Mouse (Mus musculus): ENCODE results near the gene Zfp790.

The Zfp790 gene

DNA sequence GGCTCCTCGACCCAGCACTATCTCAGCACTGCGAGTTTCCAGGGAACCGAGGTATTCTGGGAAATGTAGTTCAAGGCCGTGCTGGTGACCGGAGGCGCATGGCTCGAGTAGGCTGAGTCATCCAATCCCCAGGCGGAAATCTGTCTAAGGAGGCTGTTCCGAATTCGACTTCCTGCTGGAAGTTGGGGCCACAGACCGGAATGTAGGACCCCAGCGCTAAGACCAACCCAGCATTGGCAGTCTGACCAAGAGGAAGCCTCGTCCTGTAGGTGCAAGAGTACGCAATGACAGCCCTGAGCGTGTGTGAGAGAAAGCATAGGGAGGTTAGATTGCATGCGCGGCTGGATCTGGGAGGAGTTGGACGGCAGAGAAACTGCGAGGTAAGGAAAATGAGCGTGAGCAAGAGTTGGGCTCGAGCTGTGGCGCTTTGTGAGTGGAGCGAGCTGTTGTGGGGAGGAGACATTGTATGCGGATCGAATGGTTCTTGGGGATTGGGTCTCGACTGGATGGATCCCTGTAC, at the start of gene Zfp790:
Gene Zfp790, plus strand, starts transcription at position 205 of the 520 bp plus-strand sequence.
- DNase-seq: peak; percentile 76 to 84

DNA sequence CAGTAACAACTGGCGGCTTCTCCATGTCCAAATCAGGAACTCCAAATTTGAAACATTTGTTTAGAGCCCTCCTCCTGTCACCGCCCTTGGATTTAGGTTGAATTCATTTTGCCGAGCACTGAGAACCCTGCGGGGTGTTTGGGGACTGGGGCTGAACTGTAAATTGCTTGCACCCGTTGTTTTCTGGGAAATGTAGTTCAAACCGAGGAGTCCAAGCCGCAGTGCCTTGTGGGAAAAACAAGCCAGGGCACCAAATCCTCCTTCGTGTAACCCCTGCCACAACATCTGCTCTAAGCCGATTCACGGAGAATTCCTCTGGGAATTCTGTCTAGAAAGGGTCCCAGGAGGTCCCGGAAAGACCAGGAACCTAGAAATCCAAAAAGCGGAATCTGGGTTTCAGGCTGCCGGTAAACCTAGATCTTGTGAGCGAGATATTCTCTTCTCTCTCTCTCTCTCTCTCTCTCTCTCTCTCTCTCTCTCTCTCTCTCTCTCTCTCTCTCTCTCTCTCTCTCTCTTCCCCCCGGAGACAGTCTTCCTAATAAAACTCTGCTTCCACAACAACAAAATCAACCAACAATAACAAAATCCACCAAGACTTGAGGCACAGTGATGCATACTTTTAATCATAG, 48.7 kb upstream of the Zfp790 start:
- DNase-seq: peak; percentile 75 to 80

DNA sequence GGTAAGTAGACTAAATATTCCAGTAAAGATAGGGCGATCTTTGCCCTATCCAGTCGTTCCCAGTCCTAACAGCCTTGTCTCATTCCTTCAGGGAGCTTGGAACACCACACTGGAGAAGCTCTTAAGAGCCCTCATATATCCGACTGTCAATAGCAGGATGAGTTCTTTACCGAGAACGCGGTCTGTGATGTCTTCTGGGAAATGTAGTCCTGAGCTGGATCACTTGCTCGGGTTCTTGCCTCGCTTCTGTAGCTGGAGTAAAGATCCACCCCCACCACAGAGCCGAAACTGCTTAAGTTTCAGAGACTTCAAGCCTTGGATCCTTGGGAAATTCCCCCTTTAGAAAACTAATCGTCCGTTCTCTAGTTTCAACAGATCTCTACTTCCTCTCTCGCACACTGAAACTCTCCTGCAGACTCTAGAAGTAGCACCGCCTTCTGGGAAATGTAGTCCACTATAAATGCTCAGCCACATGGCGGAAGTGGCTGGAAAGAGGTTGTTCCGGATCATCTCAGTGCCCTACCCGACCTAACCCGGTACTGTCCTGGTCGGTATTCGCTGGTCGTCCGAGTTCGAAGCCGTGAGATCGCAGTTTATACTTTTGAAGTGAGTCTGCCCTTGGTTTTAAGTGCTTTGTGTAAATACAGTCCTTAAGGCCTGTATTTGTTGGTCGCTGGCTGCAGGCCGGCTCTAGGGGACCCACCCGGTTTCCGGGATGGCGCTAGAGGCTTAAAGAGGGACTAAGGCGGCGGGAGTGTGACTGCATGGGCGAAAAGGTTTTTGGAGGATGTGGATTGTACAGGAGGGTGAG, 47.6 kb upstream of the Zfp790 start, which contains the start of gene Zfp84:
Gene Zfp84, plus strand, starts transcription at position 463 of the 811 bp plus-strand sequence.
- DNase-seq: peak; percentile 83 to 86

DNA sequence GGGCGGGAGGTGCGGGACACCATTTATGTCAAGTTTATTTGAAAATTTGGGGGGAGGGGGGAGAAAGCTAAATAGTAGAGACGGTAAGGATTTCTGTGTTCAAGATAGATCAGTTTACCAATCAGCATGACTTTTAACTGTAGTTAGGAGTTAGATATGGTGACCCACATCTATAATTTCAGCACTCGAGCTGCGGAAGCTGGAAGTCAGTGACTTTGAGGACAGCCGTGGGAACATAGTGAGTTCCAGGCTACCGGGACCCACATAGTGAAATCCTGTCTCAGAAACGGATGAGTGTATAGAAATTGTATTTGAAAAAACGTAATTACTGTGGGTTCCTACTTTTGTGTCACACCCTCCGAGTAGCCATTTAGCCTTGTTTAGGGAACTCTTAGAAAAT, 46.9 kb upstream of the Zfp790 start:
- DNase-seq: no peak

DNA sequence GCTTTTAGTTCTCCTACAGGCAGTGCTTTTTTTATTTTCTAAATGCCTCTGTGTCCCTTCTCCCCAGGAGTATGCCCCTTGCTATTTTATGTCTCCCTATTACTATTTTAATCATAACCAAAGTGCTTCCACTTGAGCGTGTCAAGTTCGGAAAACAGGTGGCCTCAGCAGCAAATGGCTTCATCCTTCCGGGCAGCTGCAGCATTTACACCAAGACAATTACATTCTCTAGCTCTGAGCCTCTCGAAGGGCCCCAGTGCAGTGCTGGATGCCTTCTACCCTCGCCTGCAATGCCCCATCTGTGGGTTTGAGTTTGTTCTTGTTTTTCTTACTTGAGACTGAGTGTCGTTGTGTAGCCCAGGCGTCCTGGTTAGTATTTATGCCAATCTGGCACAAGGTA, 42.4 kb upstream of the Zfp790 start:
- no peak for DNase-seq

DNA sequence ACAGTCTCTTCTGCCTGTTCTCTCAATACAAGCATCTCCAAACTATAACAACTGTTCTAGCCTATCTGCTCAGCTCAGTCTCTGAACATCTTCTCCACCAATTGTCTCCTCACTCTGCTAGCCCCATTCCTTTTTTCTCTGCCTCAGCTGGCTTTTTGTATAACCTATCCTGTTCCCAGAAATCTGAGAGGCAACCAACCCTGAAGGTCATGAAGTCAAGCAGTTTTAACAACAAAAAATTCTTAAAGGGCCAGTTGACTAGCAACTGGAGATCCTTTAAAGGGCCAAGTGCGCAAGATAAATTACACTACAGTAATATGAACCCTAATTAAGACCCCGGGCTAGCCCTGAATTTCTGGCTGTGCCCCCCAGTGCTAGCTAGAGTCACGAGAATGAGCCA, 41.5 kb upstream of the Zfp790 start:
- DNase-seq: no peak

DNA sequence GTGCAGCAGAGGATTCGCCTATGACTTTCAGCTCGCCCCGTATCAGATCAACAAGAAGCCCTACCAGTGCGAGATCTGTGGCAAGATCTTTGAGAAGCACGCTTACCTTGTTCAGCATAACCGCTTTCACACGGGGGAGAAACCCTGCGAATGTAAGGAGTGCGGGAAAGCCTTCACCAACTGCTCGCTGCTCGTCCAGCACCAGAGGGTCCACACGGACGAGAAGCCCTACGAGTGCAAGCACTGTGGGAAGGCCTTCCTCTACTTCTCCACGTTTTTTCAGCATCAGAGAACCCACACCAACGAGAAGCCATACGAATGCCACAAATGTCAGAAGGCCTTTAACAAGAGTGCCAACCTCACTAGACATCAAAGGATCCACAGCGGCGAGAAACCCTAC, 39.3 kb upstream of the Zfp790 start:
- no peak for DNase-seq

DNA sequence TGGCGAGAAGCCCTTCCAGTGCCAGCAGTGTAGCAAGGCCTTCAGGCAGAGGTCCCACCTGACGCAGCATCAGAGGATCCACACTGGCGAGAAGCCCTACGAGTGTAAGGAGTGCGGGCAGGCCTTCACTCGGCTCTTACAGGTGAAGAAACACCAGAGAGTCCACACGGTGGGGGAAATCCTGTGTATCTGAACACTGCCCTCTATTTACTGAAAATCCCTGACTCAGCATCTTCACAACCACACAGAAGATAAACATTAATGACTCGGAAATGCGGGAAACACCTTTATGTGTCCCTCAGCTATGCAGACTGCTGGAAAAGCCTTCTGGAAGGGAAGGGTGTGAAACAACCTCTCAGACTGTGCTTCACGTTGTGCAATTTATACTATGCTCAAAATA, 38.5 kb upstream of the Zfp790 start:
- no peak for DNase-seq

DNA sequence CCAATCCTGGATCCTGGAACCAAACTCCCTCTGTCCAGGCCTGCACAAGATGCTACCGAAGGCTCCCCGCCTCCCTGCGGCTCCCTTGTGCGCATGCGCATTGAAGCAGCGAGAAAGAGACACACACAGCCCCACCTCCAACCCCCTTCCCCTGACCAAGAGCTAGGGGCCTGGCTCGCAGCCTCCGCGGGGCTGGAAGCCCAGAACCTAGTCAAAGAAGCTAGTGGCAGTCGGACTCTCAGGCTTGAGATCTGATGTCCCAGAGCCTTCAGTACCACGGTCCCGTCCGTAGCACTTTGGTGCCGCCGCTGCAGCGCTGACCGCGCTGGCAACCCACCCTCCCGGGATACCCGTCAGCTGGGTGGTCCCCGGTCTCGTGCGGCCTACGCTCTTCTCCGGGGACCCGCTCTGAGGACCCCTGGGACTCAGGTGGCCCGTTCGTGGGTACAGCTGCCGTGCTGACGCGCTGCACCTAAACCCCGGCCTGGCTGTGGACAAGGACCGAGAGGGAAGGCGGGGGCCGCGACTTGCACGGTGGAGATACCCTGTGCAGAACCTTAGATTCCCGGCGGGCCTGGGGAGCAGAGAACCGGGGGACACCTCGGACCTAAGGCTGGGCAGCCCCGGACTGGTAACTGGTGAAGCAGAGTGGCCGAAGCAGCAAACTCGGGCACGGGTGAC, 31.9 kb upstream of the Zfp790 start, which contains the start of gene Zfp30:
Gene Zfp30, plus strand, starts transcription at position 128 of the 681 bp plus-strand sequence.
- peak; percentile 71 to 77 for DNase-seq

DNA sequence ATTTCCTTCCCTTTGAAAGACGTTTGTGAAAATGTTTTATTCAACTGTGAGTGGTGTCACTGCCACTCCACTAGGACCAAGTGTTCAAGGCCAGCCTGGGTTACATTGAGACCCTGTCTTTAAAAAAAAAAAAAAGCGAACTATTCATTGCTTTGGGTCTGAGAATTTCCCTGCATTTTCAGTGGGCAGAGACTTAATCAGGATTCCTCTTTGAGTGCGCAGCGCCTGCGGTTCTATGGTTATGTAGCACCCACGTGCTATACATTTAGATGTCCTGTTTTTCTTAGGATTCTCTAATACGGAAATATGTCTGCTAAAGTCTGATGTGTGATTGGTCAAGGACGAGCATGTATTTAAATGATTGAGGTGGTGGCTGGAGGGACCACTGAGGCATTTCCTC, 30.9 kb upstream of the Zfp790 start:
- no peak for DNase-seq

DNA sequence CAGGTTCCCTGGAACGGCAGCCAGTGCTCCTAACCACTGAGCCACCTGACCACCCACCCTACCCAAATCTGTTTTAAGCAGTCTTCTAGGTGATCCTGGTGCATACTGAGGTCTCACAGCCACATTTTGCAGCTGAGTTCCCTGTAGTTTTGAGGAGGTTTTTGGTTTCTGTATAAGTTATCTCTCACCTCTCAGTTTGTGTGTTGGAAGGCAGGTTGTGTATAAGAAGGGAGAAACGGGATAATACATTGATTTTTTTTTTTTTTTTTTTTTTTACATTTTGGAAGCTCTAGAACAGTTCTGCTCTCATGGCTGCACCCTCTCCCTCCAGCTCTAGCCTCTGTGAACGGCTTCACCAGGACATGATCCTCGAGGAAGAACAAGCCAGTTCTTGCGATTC, 30.0 kb upstream of the Zfp790 start:
- DNase-seq: no peak

DNA sequence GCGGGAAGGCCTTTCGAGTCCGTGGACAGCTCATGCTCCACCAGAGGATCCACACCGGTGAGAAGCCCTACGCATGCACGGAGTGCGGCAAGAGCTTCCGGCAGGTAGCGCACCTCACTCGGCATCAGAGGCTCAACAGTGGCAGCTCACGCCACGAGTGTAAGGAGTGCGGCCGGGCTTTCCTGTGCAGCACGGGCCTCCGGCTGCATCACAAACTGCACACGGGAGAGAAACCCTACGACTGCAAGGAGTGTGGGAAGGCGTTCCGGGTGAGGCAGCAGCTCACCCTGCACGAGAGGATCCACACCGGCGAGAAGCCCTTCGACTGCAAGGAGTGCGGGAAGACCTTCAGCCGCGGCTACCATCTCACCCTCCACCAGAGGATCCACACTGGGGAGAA, 23.0 kb upstream of the Zfp790 start:
- no peak for DNase-seq

DNA sequence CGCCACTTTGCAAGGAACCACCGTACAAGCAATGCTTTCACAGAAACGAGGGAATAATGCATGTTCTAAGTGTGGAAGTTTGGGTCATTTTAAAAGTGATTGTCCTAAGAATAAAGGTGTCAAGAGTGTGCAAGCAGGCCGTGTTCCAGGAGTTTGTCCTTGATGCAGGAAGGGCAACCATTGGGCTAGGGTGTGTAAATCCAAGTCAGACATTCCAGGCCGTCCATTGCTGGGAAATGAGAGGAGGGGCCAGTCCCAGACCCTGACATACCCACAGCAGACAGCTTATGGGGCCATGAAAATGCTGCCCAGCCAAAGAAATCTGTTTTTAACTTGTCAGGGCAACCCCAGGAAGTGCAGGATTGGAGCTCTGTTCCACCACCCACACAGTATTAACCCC, 8.9 kb upstream of the Zfp790 start:
- no peak for DNase-seq

DNA sequence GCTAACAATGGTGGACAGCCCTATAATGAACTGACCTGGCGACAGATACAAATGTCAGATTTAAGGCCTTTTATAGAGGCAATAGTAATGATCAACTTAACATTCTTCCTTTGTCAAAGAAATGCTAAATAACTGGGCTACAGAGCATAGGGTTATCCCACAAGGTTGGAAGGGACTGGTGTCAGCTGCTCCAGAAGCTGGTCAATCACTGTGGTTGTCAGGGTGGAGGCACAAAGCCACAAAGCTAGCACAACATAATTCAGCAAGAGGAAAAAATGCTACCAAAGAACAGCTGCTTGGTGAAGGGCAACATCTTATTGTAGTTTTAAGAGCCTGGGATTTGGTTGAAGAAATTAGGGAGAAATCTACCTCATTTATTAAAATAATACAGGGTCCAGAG, 3.7 kb upstream of the Zfp790 start:
- DNase-seq: no peak

DNA sequence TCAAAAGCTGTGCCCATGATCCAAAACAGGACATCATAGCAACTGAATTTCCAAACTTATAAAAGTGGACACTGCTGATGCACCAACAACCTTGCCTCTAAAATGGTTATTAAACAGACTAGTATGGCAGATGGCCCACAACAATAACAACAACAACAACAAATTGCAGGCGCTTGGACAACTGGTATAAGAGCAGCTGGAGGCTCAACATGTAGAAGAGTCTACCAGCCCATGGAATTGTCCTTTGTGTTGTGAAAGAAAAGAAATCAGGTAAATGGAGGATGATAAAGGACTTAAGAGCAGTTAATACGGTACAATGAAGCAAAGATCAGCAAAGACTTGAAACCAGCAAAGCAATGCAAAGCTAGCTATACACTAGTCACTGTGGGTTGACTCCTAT, 1.5 kb upstream of the Zfp790 start:
- DNase-seq: no peak

DNA sequence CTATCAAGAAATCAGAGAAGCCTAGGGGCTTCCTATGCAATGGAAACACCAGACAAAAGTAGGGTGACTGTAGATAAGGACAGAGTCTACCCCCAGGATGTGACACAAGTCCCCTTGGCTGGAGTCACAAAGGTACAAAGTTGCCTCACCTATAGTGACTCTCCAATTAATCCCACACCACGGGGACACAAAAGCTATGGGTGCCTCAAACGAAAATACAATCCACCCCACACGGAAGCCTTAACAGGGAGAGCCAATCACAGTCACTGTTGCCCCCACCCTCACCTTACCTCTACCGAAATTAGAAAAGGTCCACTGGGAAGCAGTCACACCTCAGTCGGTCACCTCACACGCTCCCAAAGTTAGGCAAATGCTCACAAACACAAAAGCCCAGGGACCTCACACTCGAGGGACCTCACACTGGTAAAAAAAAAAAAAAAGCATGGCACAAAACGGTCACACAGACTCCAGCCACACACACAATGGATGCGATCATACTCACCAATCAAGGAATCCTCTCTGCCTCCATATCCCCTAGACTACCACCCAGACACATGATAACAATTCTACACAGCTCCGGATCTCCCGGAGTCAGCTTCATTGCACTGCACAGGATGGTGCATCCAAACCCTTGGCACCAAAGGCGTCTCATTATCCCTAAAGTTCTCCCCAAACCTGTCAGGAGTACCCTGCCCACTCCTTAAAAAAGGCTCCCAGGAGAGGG, 691 bp upstream of the Zfp790 start:
- DNase-seq: no peak

DNA sequence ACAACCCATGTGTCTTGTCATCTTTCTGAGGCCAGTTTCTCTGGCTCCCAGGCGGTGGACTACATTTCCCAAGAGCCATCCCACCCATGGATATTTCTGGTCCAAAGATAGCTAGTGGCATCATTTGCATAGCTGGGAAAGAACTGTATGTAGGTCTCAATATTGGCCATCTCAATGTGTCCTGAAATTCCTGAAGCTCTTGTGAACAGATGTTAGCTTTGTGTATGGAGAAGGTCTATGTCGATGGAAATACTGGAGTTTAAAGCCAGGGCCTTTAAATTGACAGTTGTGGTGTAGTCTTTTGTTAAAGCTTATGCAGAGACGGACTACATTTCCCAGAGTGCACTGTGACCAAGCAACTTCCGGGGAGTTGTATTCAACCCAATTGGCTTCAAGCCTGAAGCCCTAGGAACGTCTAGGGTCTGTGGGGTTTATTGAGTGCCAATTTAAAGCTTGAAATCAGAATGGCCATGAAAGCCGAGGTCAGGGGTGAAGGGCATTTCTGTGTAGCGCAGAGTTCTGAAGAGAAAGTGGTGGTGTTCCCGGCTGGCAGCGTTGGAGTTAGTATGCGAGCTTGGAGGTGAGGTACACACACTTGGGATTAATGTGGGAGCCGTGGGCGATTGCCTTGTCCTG, 2.8 kb downstream of the Zfp790 start:
- peak; percentile 64 to 67 for DNase-seq

DNA sequence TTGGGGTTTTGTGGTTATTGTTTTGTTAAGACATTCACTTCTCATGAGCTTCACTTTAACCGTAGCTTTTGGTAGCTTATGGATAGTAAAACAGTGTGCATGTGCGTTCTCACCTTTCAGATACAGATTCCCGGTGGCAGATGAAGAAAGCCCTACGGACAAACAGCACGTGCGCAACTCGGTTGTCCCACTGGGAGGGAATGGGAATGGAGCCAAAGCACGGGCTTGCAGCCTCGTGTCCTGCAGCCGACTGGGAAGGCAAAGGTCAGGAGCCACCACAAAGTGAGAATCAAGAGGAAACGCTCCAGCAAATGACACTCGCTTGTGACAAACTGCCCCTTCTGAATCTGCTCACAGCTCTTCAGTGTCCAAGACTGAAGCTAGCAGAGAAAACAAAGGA, 12.1 kb downstream of the Zfp790 start:
- DNase-seq: no peak

DNA sequence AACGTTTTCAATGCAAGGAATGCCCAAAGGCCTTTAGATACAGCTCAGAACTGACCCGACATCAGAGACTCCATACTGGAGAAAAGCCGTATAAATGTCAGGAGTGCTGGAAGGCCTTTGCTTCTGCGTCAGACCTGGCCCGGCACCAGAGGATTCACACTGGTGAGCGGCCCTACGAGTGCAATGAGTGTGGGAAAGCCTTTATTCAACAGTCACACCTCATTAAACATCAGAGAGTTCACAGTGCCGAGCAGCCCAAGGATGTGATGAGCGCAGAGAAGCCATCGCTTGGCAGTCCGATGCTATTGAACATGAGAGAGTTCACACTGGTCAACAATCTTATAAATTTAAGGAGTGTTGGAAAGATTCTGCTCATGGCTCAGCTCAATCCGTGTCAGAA, 13.9 kb downstream of the Zfp790 start:
- DNase-seq: no peak

DNA sequence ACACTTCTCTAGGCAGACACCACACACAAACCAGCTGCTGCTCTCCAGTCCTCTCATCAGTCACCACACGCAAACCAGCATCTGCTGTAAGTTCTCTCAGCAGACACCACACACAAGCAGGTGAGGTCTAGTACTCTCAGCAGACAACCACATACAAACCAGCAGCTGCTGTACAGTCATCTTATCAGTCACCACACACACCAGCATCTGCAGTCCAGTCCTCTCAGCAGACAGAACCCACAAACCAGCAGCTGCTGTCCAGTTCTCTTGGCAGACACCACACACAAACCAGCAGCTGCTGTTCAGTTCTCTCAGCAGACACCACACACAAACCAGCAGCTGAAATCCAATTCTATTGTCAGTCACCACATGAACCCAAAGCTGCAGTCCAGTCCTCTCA, 20.9 kb downstream of the Zfp790 start:
- DNase-seq: no peak

DNA sequence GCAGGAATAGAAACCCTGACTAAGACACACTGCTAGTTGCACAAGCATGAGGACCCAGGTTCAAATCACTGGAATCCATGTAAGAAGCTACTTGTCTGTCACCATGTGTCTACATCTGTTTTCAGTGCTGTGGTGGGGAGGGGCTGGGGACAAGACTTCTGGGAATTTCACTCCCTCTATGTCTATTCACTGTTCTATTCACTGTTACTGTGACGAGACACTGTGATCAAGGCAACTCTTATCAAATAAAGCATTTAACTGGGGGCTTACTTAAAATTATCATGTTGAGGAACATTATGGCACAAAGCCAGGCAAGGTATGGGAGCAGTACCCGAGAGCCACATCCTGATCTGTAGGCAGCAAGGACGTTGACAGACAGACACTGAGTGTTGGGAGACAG, 23.3 kb downstream of the Zfp790 start:
- DNase-seq: no peak

DNA sequence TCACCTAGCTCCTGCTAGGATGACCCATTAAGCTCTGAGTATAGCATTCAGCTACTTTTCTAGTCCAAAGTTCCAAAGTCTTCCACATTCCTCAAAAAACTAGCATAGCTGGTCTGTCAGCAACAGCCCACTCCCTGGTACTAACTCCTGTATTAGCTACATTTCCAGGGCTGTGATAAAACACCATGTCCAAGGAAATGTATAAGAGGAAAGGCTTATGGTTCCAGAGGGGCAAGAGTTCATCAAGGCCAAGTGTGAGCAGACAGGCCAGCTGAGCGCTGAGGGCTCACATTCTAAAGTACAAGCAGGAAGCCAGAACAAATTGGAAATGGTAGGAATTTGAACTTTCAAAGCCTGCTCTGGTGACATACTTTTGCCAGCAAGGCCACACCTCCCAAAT, 26.2 kb downstream of the Zfp790 start:
- DNase-seq: no peak

All from thymus, postnatal 36 days (tissue).